Mouse (Mus musculus): ENCODE measurements at regions not wholly inside any gene's neighbourhood (a gene's known extent, or its start where the extent isn't known, plus 50 kb on each side); places are given as distances from the start of the nearest gene placed in this dataset.

GRCm38 (mm10) chr11:25259691-25260090 lies 950.9 kb downstream of the 5730522E02Rik start:
- TF ChIP-seq POLR2A (IDR thresholded peaks at IDR 0.05; ENCODE audit: low read depth, low read length) (no peak), CTCF (IDR thresholded peaks at IDR 0.05; ENCODE audit: borderline replicate concordance, insufficient read depth, low read length) (no peak)
